Comparison of ENCODE assay signal across 9 mouse cellular contexts in genomic region chr13:23434426-23434825, GRCm38 (mm10). TPM values are rescaled to one million over a fixed set of nuclear protein-coding genes. Genes with fewer than 3 reads are reported as not detected.
DNase-seq lines count a peak whose midpoint lies in the region; ATAC-seq and TF ChIP-seq lines count a peak whose summit lies in the region.
"Had no signal": no experiment of that assay in that cellular context is flagged by ENCODE, and none has a peak within 500 bp of the region (broad histone marks: within the 10 kb centered on the region; RNA-seq: fewer than 3 reads in every experiment).

No protein-coding gene starts in this region.

- intact Hi-C loops in heart, postnatal 25 days (cut with DNase I), result loop anchor here (5.0 kb wide), 2 partner anchors 328 to 1407 kb away; partner anchors contain the start of genes Hist1h1a, Hist1h3a and Hist1h4a

- WGBS in heart, embryonic 13.5 days, result 19% methylated on average over 7 of the region's 7 CpGs
- WGBS in hindbrain, embryonic 10.5 days, result 7% methylated on average over 7 of the region's 7 CpGs
- 32% methylated on average over 7 of the region's 7 CpGs for WGBS in liver, embryonic 15.5 days (ENCODE audit: insufficient replicate concordance)

- H3K27me3 ChIP-seq in heart, embryonic 13.5 days (replicated peaks), result no peaks in the 10 kb centered on the region
- H3K27me3 ChIP-seq in hindbrain, embryonic 10.5 days (ENCODE audit: insufficient read depth, poor library complexity, severe bottlenecking), result no peaks in the 10 kb centered on the region
- no peaks in the 10 kb centered on the region for H3K27me3 ChIP-seq in liver, embryonic 15.5 days

- H3K4me2 ChIP-seq in heart, embryonic 13.5 days, result peak overlapping the region; percentile 82
- peak overlapping the region; percentile 71 for H3K4me2 ChIP-seq in liver, embryonic 15.5 days

- no peak for ATAC-seq in heart, embryonic 13.5 days (ENCODE audit: extremely low read depth, insufficient number of reproducible peaks, low FRiP score, low TSS enrichment)
- ATAC-seq in liver, embryonic 15.5 days (ENCODE audit: insufficient read depth), result no peak
- ATAC-seq in cerebellum, adult (ENCODE audit: insufficient number of reproducible peaks, low FRiP score, low TSS enrichment), result no peak

- H3K4me1 ChIP-seq in heart, embryonic 13.5 days, result peaks cover 23% of the 10 kb centered on the region
- no peaks in the 10 kb centered on the region for H3K4me1 ChIP-seq in ES-E14 (ENCODE audit: control insufficient read depth in 2 of 2, insufficient read depth in 2 of 2, low read length in 2 of 2, poor library complexity in 1 of 2)
- peaks cover 34% of the 10 kb centered on the region for H3K4me1 ChIP-seq in hindbrain, embryonic 10.5 days (replicated peaks)
- peaks cover 57% of the 10 kb centered on the region for H3K4me1 ChIP-seq in liver, embryonic 15.5 days (replicated peaks)

- in situ Hi-C loops in ES-E14 (cut with MboI; ENCODE audit: low sequenced_read_pairs in 2 of 2, unreplicated experiment in 2 of 2), result loop anchor here (5.0 to 25.0 kb wide), 2 partner anchors 83 to 1522 kb away; no protein-coding TSS in a partner anchor

- peak overlapping the region; percentile 13 for H3K4me3 ChIP-seq in heart, embryonic 13.5 days
- peak overlapping the region; percentile 15 to 19; a peak in 3 of 4 replicates for H3K4me3 ChIP-seq in ES-E14 (ENCODE audit: insufficient read depth in 1 of 2, low read depth in 1 of 2, low read length in 2 of 2, poor library complexity in 1 of 2, severe bottlenecking in 1 of 2)
- peak overlapping the region; percentile 51 for H3K4me3 ChIP-seq in hindbrain, embryonic 10.5 days
- peak overlapping the region; percentile 2; the same call in 1 of the 2 replicates for H3K4me3 ChIP-seq in liver, embryonic 15.5 days (replicated peaks)

- H3K36me3 ChIP-seq in heart, embryonic 13.5 days, result no peaks in the 10 kb centered on the region
- H3K36me3 ChIP-seq in ES-E14 (ENCODE audit: control insufficient read depth, insufficient read depth, low read length, poor library complexity, severe bottlenecking), result no peaks in the 10 kb centered on the region
- H3K36me3 ChIP-seq in hindbrain, embryonic 10.5 days, result no peaks in the 10 kb centered on the region
- H3K36me3 ChIP-seq in liver, embryonic 15.5 days (replicated peaks), result no peaks in the 10 kb centered on the region

- H3K27ac ChIP-seq in heart, embryonic 13.5 days (replicated peaks), result no peak overlapping the region; the same call in 1 of the 2 replicates
- no peak overlapping the region for H3K27ac ChIP-seq in ES-E14 (ENCODE audit: insufficient read depth, low read depth, low read length, poor library complexity, severe bottlenecking)
- H3K27ac ChIP-seq in hindbrain, embryonic 10.5 days, result no peak overlapping the region
- H3K27ac ChIP-seq in liver, embryonic 15.5 days (replicated peaks), result peak overlapping the region; percentile 19; the same call in 1 of the 2 replicates

- no peak for DNase-seq in heart, postnatal 25 days (ENCODE audit: low spot score)
- no peak for DNase-seq in ES-E14 (ENCODE audit: low read depth, low spot score)
- DNase-seq in hindbrain, embryonic 10.5 days (ENCODE audit: low spot score), result no peak
- no peak for DNase-seq in right cerebral cortex, postnatal 10 days (ENCODE audit: low spot score in 2 of 2)
- no peak for DNase-seq in gastrocnemius, postnatal 4 days (ENCODE audit: low spot score in 2 of 2)

- H3K9me3 ChIP-seq in heart, embryonic 13.5 days, result no peaks in the 10 kb centered on the region
- H3K9me3 ChIP-seq in ES-E14 (ENCODE audit: control insufficient read depth, insufficient read depth, low read depth, low read length), result no peaks in the 10 kb centered on the region
- no peaks in the 10 kb centered on the region for H3K9me3 ChIP-seq in hindbrain, embryonic 10.5 days
- H3K9me3 ChIP-seq in liver, embryonic 15.5 days (replicated peaks), result no peaks in the 10 kb centered on the region

- peak overlapping the region; percentile 56 for H3K9ac ChIP-seq in heart, embryonic 13.5 days
- no peak overlapping the region for H3K9ac ChIP-seq in ES-E14 (ENCODE audit: insufficient read depth, low read depth, low read length, poor library complexity, severe bottlenecking)
- H3K9ac ChIP-seq in liver, embryonic 15.5 days, result peak overlapping the region; percentile 22

TF ChIP-seq in ES-E14, 5 proteins besides CTCF, POLR2A, EP300 and RAD21:
- TF ChIP-seq HCFC1 (IDR thresholded peaks at IDR 0.05; ENCODE audit: borderline replicate concordance, insufficient read depth, low read length), result no peak
- no peak for TF ChIP-seq MAFK (IDR thresholded peaks at IDR 0.05; ENCODE audit: insufficient read depth, low read depth, low read length)
- TF ChIP-seq ZC3H11A (IDR thresholded peaks at IDR 0.05; ENCODE audit: borderline replicate concordance, low read depth, low read length), result no peak
- no peak for TF ChIP-seq ZNF384 (IDR thresholded peaks at IDR 0.05; ENCODE audit: low read depth, low read length)
- no peak for TF ChIP-seq CHD2 (IDR thresholded peaks at IDR 0.05; ENCODE audit: low read depth, low read length)

RNA-seq across cellular contexts. Expression of gene Abt1, which starts 10.8 kb away (rescaled TPM):
- 8.5 and 8.7 TPM in 2 replicates for polyA plus RNA-seq in heart, embryonic 13.5 days (2015; fragmentation: Nextera tagmentation; extraction: Ambion mirVana)
- 1 to 10 TPM; 3.9 to 4.4 TPM for total RNA-seq in heart, postnatal 25 days (2021)
- total RNA-seq in ES-E14 (2012; rRNA removed), result 10.5 and 15.5 TPM in 2 replicates
- 13.4 and 14.5 TPM in 2 replicates for polyA plus RNA-seq in hindbrain, embryonic 10.5 days (2016; fragmentation: Nextera tagmentation; extraction: Ambion mirVana)
- polyA plus RNA-seq in liver, embryonic 15.5 days (2015; fragmentation: Nextera tagmentation; extraction: Ambion mirVana), result 5.1 and 5.2 TPM in 2 replicates
- 1 to 10 TPM; 6.2 to 6.6 TPM for total RNA-seq in gastrocnemius, postnatal 4 days (2021)

RNA-seq across cellular contexts. Expression of gene Btn1a1, which starts 31.3 kb away (rescaled TPM):
- 1.1 and 2.2 TPM in 2 replicates for polyA plus RNA-seq in heart, embryonic 13.5 days (2015; fragmentation: Nextera tagmentation; extraction: Ambion mirVana)
- total RNA-seq in heart, postnatal 25 days (2021), result not detected
- total RNA-seq in ES-E14 (2012; rRNA removed), result 0.11 and 0.62 TPM in 2 replicates
- polyA plus RNA-seq in hindbrain, embryonic 10.5 days (2016; fragmentation: Nextera tagmentation; extraction: Ambion mirVana), result 0.04 TPM in 1 of 2 replicates, not detected in the other
- polyA plus RNA-seq in liver, embryonic 15.5 days (2015; fragmentation: Nextera tagmentation; extraction: Ambion mirVana), result 1.6 and 2.1 TPM in 2 replicates
- total RNA-seq in gastrocnemius, postnatal 4 days (2021), result not detected
- total RNA-seq: neutrophil, adult 5-6 weeks had no signal

RNA-seq across cellular contexts. Expression of gene Btn2a2, which starts 54.2 kb away (rescaled TPM):
- 0.45 and 0.82 TPM in 2 replicates for polyA plus RNA-seq in heart, embryonic 13.5 days (2015; fragmentation: Nextera tagmentation; extraction: Ambion mirVana)
- total RNA-seq in heart, postnatal 25 days (2021), result not detected
- 0.95 and 1.5 TPM in 2 replicates for total RNA-seq in ES-E14 (2012; rRNA removed)
- 0.29 and 0.35 TPM in 2 replicates for polyA plus RNA-seq in hindbrain, embryonic 10.5 days (2016; fragmentation: Nextera tagmentation; extraction: Ambion mirVana)
- polyA plus RNA-seq in liver, embryonic 15.5 days (2015; fragmentation: Nextera tagmentation; extraction: Ambion mirVana), result not detected in 2 replicates
- total RNA-seq in gastrocnemius, postnatal 4 days (2021), result under 1 TPM in 1 of 2 experiments, not detected in 1; 0.23 TPM
